Mouse (Mus musculus): ENCODE data around the gene Cog8.

DNA sequence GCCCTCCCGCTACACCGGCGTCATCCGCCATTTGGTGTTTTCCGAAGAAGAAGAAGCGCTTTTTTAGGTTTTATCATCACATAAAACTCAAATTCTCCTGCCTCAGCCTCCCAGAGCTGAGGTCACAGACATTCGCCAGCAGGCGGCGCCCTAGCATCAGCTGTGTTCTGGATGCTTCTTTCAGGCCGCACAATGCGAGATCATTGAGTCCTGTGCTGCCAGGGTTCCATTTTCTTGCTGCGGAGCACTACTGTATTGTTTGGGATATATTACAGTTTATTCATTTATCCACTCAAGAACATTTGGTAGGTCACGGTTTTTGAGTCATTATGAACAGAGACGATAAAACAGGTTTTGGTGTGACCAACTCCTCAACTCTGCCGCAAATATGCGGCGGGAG lies 28.9 kb upstream of the Cog8 start:
- TF ChIP-seq CTCF (IDR thresholded peaks at IDR 0.05) (peak; percentile 49), EP300 (IDR thresholded peaks at IDR 0.05) (no peak)

Data from lung, postnatal 0 days (tissue).